Mouse (Mus musculus) limb, embryonic 10.5 days (tissue): ENCODE measurements around the gene Qsox1. TPM values are rescaled to one million over a fixed set of nuclear protein-coding genes. Genes with fewer than 3 reads are reported as not detected.
A peak's percentile ranks its signal among the peaks of the same experiment; 100 is the strongest.

Experiments used
- DNase-seq: peaks from one replicate; pipeline ENCODE4 v3.0.0-alpha.2; 2017; ENCODE audit warnings: low spot score
- H3K27ac ChIP-seq: fragments of 300-500 bp; sonication (generic); 2 replicates; pipeline ENCODE4 v1.5.1; 2016; ENCODE audit warnings: mild to moderate bottlenecking
- H3K27me3 ChIP-seq: fragments of 300-500 bp; sonication (generic); 2 replicates; pipeline ENCODE4 v1.6.1; 2016; ENCODE audit warnings: low read depth, mild to moderate bottlenecking; ENCODE audit not compliant: poor library complexity, severe bottlenecking
- H3K36me3 ChIP-seq: fragments of 300-500 bp; sonication (generic); 2 replicates; pipeline ENCODE4 v1.6.1; 2016; ENCODE audit warnings: mild to moderate bottlenecking, moderate library complexity
- H3K4me1 ChIP-seq: fragments of 300-500 bp; sonication (generic); 2 replicates; pipeline ENCODE4 v1.6.1; 2016
- H3K4me3 ChIP-seq: fragments of 300-500 bp; sonication (generic); 2 replicates; pipeline ENCODE4 v1.5.1; 2016; ENCODE audit warnings: mild to moderate bottlenecking, moderate library complexity
- H3K9me3 ChIP-seq: fragments of 300-500 bp; sonication (generic); replicated peaks from 2 replicates; pipeline ENCODE4 v1.6.1; 2016; ENCODE audit warnings: mild to moderate bottlenecking
- WGBS: fragments of 180-500 bp; shearing (Covaris S2); methylation state at CpG from one replicate; pipeline ENCODE4 v1.1.7; 2016; 5-methylcytosine and 5-hydroxymethylcytosine counted together
- polyA plus RNA-seq: library from polyadenylated mRNA; unstranded; fragments of >200 nt; fragmentation: Nextera tagmentation; extraction: Ambion mirVana; gene quantifications from 2 replicates; pipeline ENCODE4 v1.2.1, GENCODE M21; 2016

Qsox1 gene
- polyA plus RNA-seq: 12.7 and 17.2 TPM in 2 replicates

- Histone ChIP-seq H3K27me3 (no peaks in the 10 kb centered on the region), H3K4me3 (peak within 1 kb of the TSS; percentile 79), H3K4me1 (peaks cover 31% of the 10 kb centered on the region), H3K27ac (peak within 1 kb of the TSS; percentile 85), H3K9me3 (no peaks in the 10 kb centered on the region), H3K36me3 (0 out of 2 replicates have a peak, but pooled peaks cover 4% of the 10 kb centered on the region)
- DNase-seq: peak; percentile 90
- 1% methylated on average over 67 of the region's 67 CpGs for WGBS
Observed at GRCm38 (mm10) chr1:155812581-155813499, at the start of gene Qsox1. Gene Qsox1 (minus strand): TSS chr1:155812889.

- WGBS: 83% methylated on average over 7 of the region's 7 CpGs
- H3K9me3 ChIP-seq: no peaks in the 10 kb centered on the region
- H3K4me3 ChIP-seq: no peak overlapping the region
- H3K4me1 ChIP-seq: no peaks in the 10 kb centered on the region
- H3K36me3 ChIP-seq: peaks cover 73% of the 10 kb centered on the region
- no peak for DNase-seq
- no peaks in the 10 kb centered on the region for H3K27me3 ChIP-seq
- H3K27ac ChIP-seq: no peak overlapping the region
Observed at GRCm38 (mm10) chr1:155854926-155855702, 42.4 kb upstream of the Qsox1 start.

- DNase-seq: no peak
- H3K4me1 ChIP-seq: no peaks in the 10 kb centered on the region
- no peaks in the 10 kb centered on the region for H3K27me3 ChIP-seq
- H3K9me3 ChIP-seq: no peaks in the 10 kb centered on the region
- 90% methylated on average over 5 of the region's 5 CpGs for WGBS
- no peak overlapping the region for H3K4me3 ChIP-seq
- H3K36me3 ChIP-seq: peaks cover 62% of the 10 kb centered on the region
- H3K27ac ChIP-seq: no peak overlapping the region
Observed at GRCm38 (mm10) chr1:155853009-155853408, 40.3 kb upstream of the Qsox1 start.

GRCm38 (mm10) chr1:155844235-155844634 is 31.5 kb upstream of the Qsox1 start:
- H3K27me3 ChIP-seq: no peaks in the 10 kb centered on the region
- no peak for DNase-seq
- WGBS: 84% methylated on average over 5 of the region's 5 CpGs
- no peak overlapping the region for H3K27ac ChIP-seq
- H3K4me1 ChIP-seq: no peaks in the 10 kb centered on the region
- H3K9me3 ChIP-seq: no peaks in the 10 kb centered on the region
- peaks cover 41% of the 10 kb centered on the region for H3K36me3 ChIP-seq
- no peak overlapping the region for H3K4me3 ChIP-seq

- H3K9me3 ChIP-seq: no peaks in the 10 kb centered on the region
- no peak overlapping the region for H3K27ac ChIP-seq
- H3K4me1 ChIP-seq: no peaks in the 10 kb centered on the region
- H3K36me3 ChIP-seq: peaks cover 36% of the 10 kb centered on the region
- H3K4me3 ChIP-seq: no peak overlapping the region
- DNase-seq: no peak
- H3K27me3 ChIP-seq: no peaks in the 10 kb centered on the region
- WGBS: 88% methylated on average over 4 of the region's 4 CpGs
Observed at GRCm38 (mm10) chr1:155843538-155843937, 30.8 kb upstream of the Qsox1 start.

- no peak for DNase-seq
- Histone ChIP-seq H3K27ac (no peak overlapping the region), H3K9me3 (no peaks in the 10 kb centered on the region), H3K36me3 (no peaks in the 10 kb centered on the region), H3K4me1 (no peaks in the 10 kb centered on the region), H3K4me3 (no peak overlapping the region), H3K27me3 (no peaks in the 10 kb centered on the region)
- 78% methylated on average over 2 of the region's 2 CpGs for WGBS
Observed at GRCm38 (mm10) chr1:155835667-155836066, 23.0 kb upstream of the Qsox1 start.

GRCm38 (mm10) chr1:155833610-155834009 is 20.9 kb upstream of the Qsox1 start:
- H3K27ac ChIP-seq: no peak overlapping the region
- no peaks in the 10 kb centered on the region for H3K9me3 ChIP-seq
- no peak overlapping the region for H3K4me3 ChIP-seq
- no peaks in the 10 kb centered on the region for H3K36me3 ChIP-seq
- no peaks in the 10 kb centered on the region for H3K27me3 ChIP-seq
- no peak for DNase-seq
- H3K4me1 ChIP-seq: no peaks in the 10 kb centered on the region
- 89% methylated on average over 9 of the region's 9 CpGs for WGBS

- 91% methylated on average over 3 of the region's 3 CpGs for WGBS
- no peak overlapping the region for H3K4me3 ChIP-seq
- H3K36me3 ChIP-seq: no peaks in the 10 kb centered on the region
- no peaks in the 10 kb centered on the region for H3K27me3 ChIP-seq
- H3K4me1 ChIP-seq: no peaks in the 10 kb centered on the region
- H3K9me3 ChIP-seq: no peaks in the 10 kb centered on the region
- H3K27ac ChIP-seq: no peak overlapping the region
- no peak for DNase-seq
Observed at GRCm38 (mm10) chr1:155831958-155832357, 19.3 kb upstream of the Qsox1 start.

GRCm38 (mm10) chr1:155830861-155831260 is 18.2 kb upstream of the Qsox1 start:
- 85% methylated on average over 6 of the region's 6 CpGs for WGBS
- H3K36me3 ChIP-seq: no peaks in the 10 kb centered on the region
- H3K9me3 ChIP-seq: no peaks in the 10 kb centered on the region
- no peaks in the 10 kb centered on the region for H3K4me1 ChIP-seq
- H3K27ac ChIP-seq: no peak overlapping the region
- H3K27me3 ChIP-seq: no peaks in the 10 kb centered on the region
- DNase-seq: no peak
- H3K4me3 ChIP-seq: no peak overlapping the region

- H3K27me3 ChIP-seq: no peaks in the 10 kb centered on the region
- DNase-seq: no peak
- no peak overlapping the region for H3K27ac ChIP-seq
- no peaks in the 10 kb centered on the region for H3K9me3 ChIP-seq
- H3K36me3 ChIP-seq: no peaks in the 10 kb centered on the region
- H3K4me3 ChIP-seq: no peak overlapping the region
- no peaks in the 10 kb centered on the region for H3K4me1 ChIP-seq
- WGBS: 60% methylated on average over 8 of the region's 8 CpGs
Observed at GRCm38 (mm10) chr1:155827703-155828295, 15.1 kb upstream of the Qsox1 start.

- Histone ChIP-seq H3K4me1 (no peaks in the 10 kb centered on the region), H3K27me3 (no peaks in the 10 kb centered on the region), H3K9me3 (no peaks in the 10 kb centered on the region), H3K27ac (no peak overlapping the region), H3K36me3 (no peaks in the 10 kb centered on the region), H3K4me3 (no peak overlapping the region)
- DNase-seq: no peak
- WGBS: 34% methylated on average over 5 of the region's 5 CpGs
Observed at GRCm38 (mm10) chr1:155826803-155827395, 14.2 kb upstream of the Qsox1 start.

GRCm38 (mm10) chr1:155825940-155826716 is 13.4 kb upstream of the Qsox1 start:
- Histone ChIP-seq H3K9me3 (no peaks in the 10 kb centered on the region), H3K27me3 (no peaks in the 10 kb centered on the region), H3K4me3 (no peak overlapping the region), H3K36me3 (no peaks in the 10 kb centered on the region), H3K27ac (no peak overlapping the region), H3K4me1 (no peaks in the 10 kb centered on the region)
- WGBS: 88% methylated on average over 4 of the region's 4 CpGs
- DNase-seq: no peak
